Mouse (Mus musculus) thymus, adult 2 months (tissue): ENCODE data around the gene Ccdc77. TPM values are rescaled to one million over a fixed set of nuclear protein-coding genes. Genes with fewer than 3 reads are reported as not detected.

Experiments used
- DNase-seq: peaks from one replicate; pipeline ENCODE4 v3.0.0; 2021
- H3K27ac ChIP-seq: fragments of 200-500 bp; 2 replicates; pipeline ENCODE4 v1.5.1; 2012; ENCODE audit warnings: low read length, control low read depth; ENCODE audit not compliant: control insufficient read depth, insufficient read depth
- H3K27me3 ChIP-seq: fragments of 200-500 bp; 2 replicates; pipeline ENCODE4 v1.6.1; 2012; ENCODE audit warnings: mild to moderate bottlenecking, low read length, moderate library complexity, mixed read lengths; ENCODE audit not compliant: control insufficient read depth, insufficient read depth
- H3K36me3 ChIP-seq: fragments of 200-500 bp; 2 replicates; pipeline ENCODE4 v1.6.1; 2012; ENCODE audit warnings: mild to moderate bottlenecking, low read length, moderate library complexity; ENCODE audit not compliant: control insufficient read depth, insufficient read depth
- H3K4me1 ChIP-seq: fragments of 200-500 bp; replicated peaks from 2 replicates; pipeline ENCODE4 v1.6.1; 2012; ENCODE audit warnings: low read length; ENCODE audit not compliant: control insufficient read depth, insufficient read depth
- H3K4me3 ChIP-seq: fragments of 200-500 bp; 2 replicates; pipeline ENCODE4 v1.5.1; 2012; ENCODE audit warnings: mild to moderate bottlenecking, low read length, control low read depth, moderate library complexity; ENCODE audit not compliant: control insufficient read depth, insufficient read depth
- CTCF ChIP-seq: fragments of 200-500 bp; IDR thresholded peaks from 2 replicates; pipeline ENCODE4 v1.5.1; 2012; ENCODE audit warnings: mild to moderate bottlenecking, control low read depth, low read length, moderate library complexity, borderline replicate concordance; ENCODE audit not compliant: control insufficient read depth, poor library complexity, insufficient read depth; ENCODE audit errors: extremely low read depth
- POLR2A ChIP-seq: fragments of 200-500 bp; IDR thresholded peaks from 2 replicates; pipeline ENCODE4 v1.6.1; 2012; ENCODE audit warnings: mild to moderate bottlenecking, low read length, control low read depth, moderate library complexity; ENCODE audit not compliant: control insufficient read depth, poor library complexity, insufficient read depth; ENCODE audit errors: extremely low read depth
- WGBS: fragments of 180-500 bp; shearing (Covaris S2); methylation state at CpG from one replicate; pipeline ENCODE4 v1.1.7; 2018; 5-methylcytosine and 5-hydroxymethylcytosine counted together
- polyA plus RNA-seq: library from polyadenylated mRNA; depleted of rRNA; stranded (reverse); fragments of >200 nt; gene quantifications from 2 replicates; pipeline ENCODE4 v1.2.3, GENCODE M21; 2012

Ccdc77 gene
- polyA plus RNA-seq, 1 experiment, result 7.6 TPM

GRCm38 (mm10) chr6:120294785-120295133, 69.4 kb downstream of the Ccdc77 start:
- Histone ChIP-seq H3K36me3 (no peaks in the 10 kb centered on the region), H3K4me3 (peak overlapping the region; percentile 28), H3K27me3 (peaks cover 2% of the 10 kb centered on the region; the same call in 1 of the 2 replicates), H3K27ac (no peak overlapping the region), H3K4me1 (peaks cover 11% of the 10 kb centered on the region)
- peak; percentile 34 for DNase-seq
- no peak for TF ChIP-seq POLR2A
- no peak for TF ChIP-seq CTCF
- 3% methylated on average over 16 of the region's 16 CpGs for WGBS

- Histone ChIP-seq H3K27ac (no peak within 1 kb of the TSS), H3K27me3 (peaks cover 2% of the 10 kb centered on the region; the same call in 1 of the 2 replicates), H3K4me1 (peaks cover 11% of the 10 kb centered on the region), H3K4me3 (peak within 1 kb of the TSS; percentile 28), H3K36me3 (no peaks in the 10 kb centered on the region)
- TF ChIP-seq POLR2A (no peak), CTCF (no peak)
- DNase-seq, result peak; percentile 47
- WGBS, result under 1% methylated on average over 79 of the region's 79 CpGs
These were observed 70.0 kb downstream of the Ccdc77 start, which contains the start of the genes D330020A13Rik and B4galnt3 for GRCm38 (mm10) chr6:120294056-120294784. Gene D330020A13Rik, plus strand, starts transcription at chr6:120294364. Gene B4galnt3, minus strand, starts transcription at chr6:120294559.

GRCm38 (mm10) chr6:120291396-120292009, 72.7 kb downstream of the Ccdc77 start:
- Histone ChIP-seq H3K36me3 (no peaks in the 10 kb centered on the region), H3K27me3 (peaks cover 2% of the 10 kb centered on the region; the same call in 1 of the 2 replicates), H3K4me1 (peaks cover 11% of the 10 kb centered on the region), H3K4me3 (no peak overlapping the region), H3K27ac (no peak overlapping the region)
- no peak for DNase-seq
- 68% methylated on average over 7 of the region's 7 CpGs for WGBS
- TF ChIP-seq CTCF (no peak), POLR2A (no peak)

- peaks cover 2% of the 10 kb centered on the region; the same call in 1 of the 2 replicates for H3K27me3 ChIP-seq
These were observed 74.7 kb downstream of the Ccdc77 start for GRCm38 (mm10) chr6:120289430-120289829.

GRCm38 (mm10) chr6:120288541-120288940, 75.6 kb downstream of the Ccdc77 start:
- Histone ChIP-seq H3K36me3 (no peaks in the 10 kb centered on the region), H3K4me3 (no peak overlapping the region), H3K27ac (no peak overlapping the region), H3K27me3 (no peaks in the 10 kb centered on the region; the same call in 1 of the 2 replicates), H3K4me1 (no peaks in the 10 kb centered on the region)
- 54% methylated on average over 7 of the region's 7 CpGs for WGBS
- no peak for TF ChIP-seq POLR2A
- TF ChIP-seq CTCF, result no peak
- DNase-seq, result no peak

More at GRCm38 (mm10) chr6:120289430-120289829, 74.7 kb downstream of the Ccdc77 start:
- H3K4me3 ChIP-seq, result no peak overlapping the region
- H3K4me1 ChIP-seq, result peaks cover 6% of the 10 kb centered on the region
- WGBS, result 85% methylated on average over 4 of the region's 4 CpGs
- TF ChIP-seq CTCF (no peak), POLR2A (no peak)
- H3K36me3 ChIP-seq, result no peaks in the 10 kb centered on the region
- DNase-seq, result no peak
- no peak overlapping the region for H3K27ac ChIP-seq

- H3K27ac ChIP-seq, result no peak overlapping the region
- no peak for DNase-seq
- H3K4me1 ChIP-seq, result no peaks in the 10 kb centered on the region
- no peaks in the 10 kb centered on the region for H3K36me3 ChIP-seq
- H3K4me3 ChIP-seq, result no peak overlapping the region
- WGBS, result 96% methylated on average over 9 of the region's 9 CpGs
- no peak for TF ChIP-seq POLR2A
- no peaks in the 10 kb centered on the region for H3K27me3 ChIP-seq
These were observed 76.9 kb downstream of the Ccdc77 start for GRCm38 (mm10) chr6:120287279-120287678.
